Mouse (Mus musculus) urinary bladder, postnatal 14 days (tissue): ENCODE data around the gene Iqcf3.
"Not testable (repeated sequence)": the region's sequence is repeated elsewhere in the genome, so short reads cannot be mapped to it uniquely, and the experiment has no call there.

Experiments
- DNase-seq: peaks from one replicate; pipeline ENCODE4 v3.0.0; 2021; ENCODE audit warnings: low spot score

Iqcf3 gene

GRCm38 (mm10) chr9:106561531-106561930 is at the start of gene Iqcf3:
Iqcf3 (minus strand) TSS chr9:106561631.
- DNase-seq = no peak

- DNase-seq = no peak
These were observed 49.3 kb upstream of the Iqcf3 start for GRCm38 (mm10) chr9:106610727-106611126.

- peak; percentile 24 for DNase-seq
These were observed 39.1 kb upstream of the Iqcf3 start for GRCm38 (mm10) chr9:106600546-106600945.

GRCm38 (mm10) chr9:106598466-106598865 is 37.0 kb upstream of the Iqcf3 start:
- DNase-seq = no peak

GRCm38 (mm10) chr9:106595836-106596235 is 34.4 kb upstream of the Iqcf3 start:
- no peak for DNase-seq

GRCm38 (mm10) chr9:106595402-106595801 is 34.0 kb upstream of the Iqcf3 start:
- DNase-seq = not testable (repeated sequence)

- DNase-seq = no peak
These were observed 30.7 kb upstream of the Iqcf3 start for GRCm38 (mm10) chr9:106592158-106592557.

- no peak for DNase-seq
These were observed 21.1 kb upstream of the Iqcf3 start for GRCm38 (mm10) chr9:106582552-106582951.

GRCm38 (mm10) chr9:106580016-106580415 is 18.6 kb upstream of the Iqcf3 start:
- no peak for DNase-seq

- DNase-seq = no peak
These were observed 14.7 kb upstream of the Iqcf3 start for GRCm38 (mm10) chr9:106576112-106576511.

- DNase-seq = no peak
These were observed 11.9 kb upstream of the Iqcf3 start for GRCm38 (mm10) chr9:106573366-106573765.

- DNase-seq = no peak
These were observed 10.8 kb upstream of the Iqcf3 start for GRCm38 (mm10) chr9:106572186-106572585.

- no peak for DNase-seq
These were observed 9.5 kb upstream of the Iqcf3 start, which contains the start of gene Iqcf4 for GRCm38 (mm10) chr9:106570896-106571295. Iqcf4 (minus strand) TSS chr9:106570996.

- peak; percentile 4 for DNase-seq
These were observed 5.0 kb upstream of the Iqcf3 start for GRCm38 (mm10) chr9:106566437-106566836.

- no peak for DNase-seq
These were observed 2.6 kb upstream of the Iqcf3 start for GRCm38 (mm10) chr9:106564025-106564424.

GRCm38 (mm10) chr9:106562291-106562690 is 860 bp upstream of the Iqcf3 start:
- no peak for DNase-seq

GRCm38 (mm10) chr9:106534975-106535374 is 26.5 kb downstream of the Iqcf3 start:
- DNase-seq = no peak

GRCm38 (mm10) chr9:106534296-106534695 is 27.1 kb downstream of the Iqcf3 start:
- DNase-seq = no peak

GRCm38 (mm10) chr9:106531833-106532232 is 29.6 kb downstream of the Iqcf3 start:
- no peak for DNase-seq

- no peak for DNase-seq
These were observed 41.5 kb downstream of the Iqcf3 start for GRCm38 (mm10) chr9:106519909-106520308.

- no peak for DNase-seq
These were observed 42.0 kb downstream of the Iqcf3 start for GRCm38 (mm10) chr9:106519433-106519832.

GRCm38 (mm10) chr9:106514273-106514672 is 47.2 kb downstream of the Iqcf3 start, which contains the start of gene Iqcf5:
Iqcf5 (plus strand) TSS chr9:106514573.
- DNase-seq = no peak

- no peak for DNase-seq
These were observed 47.9 kb downstream of the Iqcf3 start for GRCm38 (mm10) chr9:106513566-106513965.

GRCm38 (mm10) chr9:106512729-106513450 is 48.5 kb downstream of the Iqcf3 start:
- DNase-seq = no peak
